Mouse (Mus musculus) hindbrain, embryonic 11.5 days (tissue): ENCODE data around the gene Pxn. TPM values are rescaled to one million over a fixed set of nuclear protein-coding genes. Genes with fewer than 3 reads are reported as not detected.

Source experiments
- ATAC-seq: fragments of 200-750 bp; cut with Nextera tagmentation; 2 replicates; pipeline ENCODE4 v1.8.0; 2017; ENCODE audit warnings: mild to moderate bottlenecking, moderate TSS enrichment, moderate library complexity; ENCODE audit not compliant: low FRiP score
- DNase-seq: peaks from one replicate; pipeline ENCODE4 v3.0.0-alpha.2; 2015; ENCODE audit warnings: low spot score
- H3K27ac ChIP-seq: fragments of 300-500 bp; sonication (generic); 2 replicates; pipeline ENCODE4 v1.5.1; 2014; ENCODE audit warnings: mild to moderate bottlenecking, low read depth, low read length
- H3K27me3 ChIP-seq: fragments of 300-500 bp; sonication (generic); 2 replicates; pipeline ENCODE4 v1.6.1; 2014; ENCODE audit warnings: mild to moderate bottlenecking, low read length, moderate library complexity, mixed read lengths; ENCODE audit not compliant: control insufficient read depth, insufficient read depth
- H3K36me3 ChIP-seq: fragments of 300-500 bp; sonication (generic); 2 replicates; pipeline ENCODE4 v1.6.1; 2014; ENCODE audit warnings: mild to moderate bottlenecking, low read length, moderate library complexity, mixed read lengths; ENCODE audit not compliant: control insufficient read depth, insufficient read depth
- H3K4me1 ChIP-seq: fragments of 300-500 bp; sonication (generic); replicated peaks from 2 replicates; pipeline ENCODE4 v1.6.1; 2014; ENCODE audit warnings: low read length, mixed read lengths; ENCODE audit not compliant: control insufficient read depth, insufficient read depth
- H3K4me2 ChIP-seq: fragments of 300-500 bp; sonication (generic); replicated peaks from 2 replicates; pipeline ENCODE4 v1.6.1; 2014; ENCODE audit warnings: mild to moderate bottlenecking, low read depth, low read length
- H3K4me3 ChIP-seq: fragments of 300-500 bp; sonication (generic); 2 replicates; pipeline ENCODE4 v1.5.1; 2014; ENCODE audit warnings: low read depth, low read length
- H3K9ac ChIP-seq: fragments of 300-500 bp; sonication (generic); 2 replicates; pipeline ENCODE4 v1.6.1; 2014; ENCODE audit warnings: low read depth, low read length
- H3K9me3 ChIP-seq: fragments of 300-500 bp; sonication (generic); 2 replicates; pipeline ENCODE4 v1.6.1; 2016; ENCODE audit warnings: low read length; ENCODE audit not compliant: control insufficient read depth
- WGBS: fragments of 180-500 bp; shearing (Covaris S2); extraction: QIAGEN DNeasy Blood & Tissue Kit; methylation state at CpG from one replicate; pipeline ENCODE4 v1.1.7; 2014; 5-methylcytosine and 5-hydroxymethylcytosine counted together
- polyA plus RNA-seq: library from polyadenylated mRNA; unstranded; fragments of >200 nt; fragmentation: Nextera tagmentation; extraction: Ambion mirVana; gene quantifications from 2 replicates; pipeline ENCODE4 v1.2.1, GENCODE M21; 2014

The Pxn gene
- polyA plus RNA-seq, 1 experiment from 2014 or later, result 10.1 TPM

DNA sequence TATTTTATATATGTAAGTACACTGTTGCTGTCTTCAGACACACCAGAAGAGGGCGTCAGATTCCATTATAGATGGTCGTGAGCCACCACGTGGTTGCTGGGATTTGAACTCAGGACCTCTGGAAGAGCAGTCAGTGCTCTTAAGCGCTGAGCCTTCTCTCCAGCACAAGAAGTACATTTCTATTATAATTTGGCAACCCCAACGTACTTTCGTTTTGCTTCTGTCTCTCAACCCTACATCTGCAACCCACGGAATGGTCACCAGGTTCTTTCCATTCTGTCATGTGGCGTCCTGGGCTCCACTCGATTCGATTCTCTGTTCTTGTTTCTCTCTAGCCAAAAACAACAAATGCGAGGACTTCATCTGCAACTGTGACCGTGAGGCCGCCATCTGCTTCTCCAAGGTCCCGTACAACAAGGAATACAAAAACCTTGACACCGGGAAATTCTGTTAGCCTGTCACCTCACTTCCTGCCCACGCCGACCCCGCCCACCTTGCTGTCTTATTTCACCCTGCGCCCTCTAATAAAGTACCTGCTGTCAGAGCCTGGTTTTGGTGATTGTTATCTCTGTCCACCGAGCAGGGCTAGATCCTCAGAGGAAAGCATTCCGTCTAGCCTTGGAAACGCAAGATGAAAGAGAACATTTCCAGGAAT, 32.2 kb upstream of the Pxn start:
- Histone ChIP-seq H3K27me3 (no peaks in the 10 kb centered on the region; the same call in 1 of the 2 replicates), H3K4me1 (no peaks in the 10 kb centered on the region; the same call in 1 of the 2 replicates), H3K4me2 (no peak overlapping the region), H3K4me3 (no peak overlapping the region), H3K27ac (no peak overlapping the region), H3K9ac (no peak overlapping the region), H3K36me3 (no peaks in the 10 kb centered on the region), H3K9me3 (no peaks in the 10 kb centered on the region)
- 76% methylated on average over 22 of the region's 22 CpGs for WGBS
- ATAC-seq (no peak), DNase-seq (no peak)

DNA sequence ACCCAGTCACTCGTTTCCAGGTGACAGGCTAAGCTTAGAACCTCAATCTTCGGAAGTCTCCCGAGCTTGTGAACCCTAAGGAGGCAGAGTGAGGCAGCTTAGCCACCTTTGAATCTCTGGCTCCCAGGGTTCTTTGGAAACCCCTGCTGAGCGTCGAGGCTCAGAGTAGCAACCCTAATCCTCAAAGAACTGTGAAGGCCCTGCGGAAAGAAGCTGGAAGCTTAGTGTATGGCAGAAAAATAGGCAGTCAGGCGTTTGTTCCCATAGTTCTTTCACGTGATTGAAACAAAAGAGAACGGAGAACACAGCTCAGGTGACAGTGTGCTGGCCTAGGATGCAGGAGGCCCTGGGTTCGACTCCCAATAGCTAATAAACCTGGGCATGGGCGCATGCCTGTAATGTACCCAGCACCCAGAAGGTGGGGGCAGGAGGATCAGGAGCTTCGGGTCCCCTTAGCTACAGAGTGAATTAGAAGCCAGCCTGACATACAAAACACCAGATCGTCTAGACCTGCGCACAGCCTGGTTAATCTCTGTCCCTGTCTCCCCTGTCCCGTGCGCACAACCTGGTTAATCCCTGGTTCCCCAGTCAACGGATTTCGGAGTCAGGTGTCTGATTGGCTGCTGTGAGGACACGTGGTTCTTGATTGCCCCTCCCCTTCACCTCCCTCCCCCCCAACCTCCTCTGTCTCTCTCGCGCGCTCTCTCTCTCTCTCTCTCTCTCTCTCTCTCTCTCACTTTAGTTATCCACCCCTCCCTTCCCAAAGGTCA, 31.0 kb upstream of the Pxn start:
- WGBS, result 11% methylated on average over 22 of the region's 22 CpGs
- no peaks in the 10 kb centered on the region for H3K36me3 ChIP-seq
- DNase-seq, result peak; percentile 67
- H3K9ac ChIP-seq, result peak overlapping the region; percentile 53; the same call in 1 of the 2 replicates
- no peak overlapping the region for H3K27ac ChIP-seq
- no peaks in the 10 kb centered on the region; the same call in none of the 2 replicates for H3K4me1 ChIP-seq
- ATAC-seq, result peak; percentile 56; the same call in 1 of the 2 replicates
- H3K4me2 ChIP-seq, result peak overlapping the region; percentile 37
- peaks cover 5% of the 10 kb centered on the region for H3K27me3 ChIP-seq
- H3K4me3 ChIP-seq, result peak overlapping the region; percentile 21
- H3K9me3 ChIP-seq, result no peaks in the 10 kb centered on the region

DNA sequence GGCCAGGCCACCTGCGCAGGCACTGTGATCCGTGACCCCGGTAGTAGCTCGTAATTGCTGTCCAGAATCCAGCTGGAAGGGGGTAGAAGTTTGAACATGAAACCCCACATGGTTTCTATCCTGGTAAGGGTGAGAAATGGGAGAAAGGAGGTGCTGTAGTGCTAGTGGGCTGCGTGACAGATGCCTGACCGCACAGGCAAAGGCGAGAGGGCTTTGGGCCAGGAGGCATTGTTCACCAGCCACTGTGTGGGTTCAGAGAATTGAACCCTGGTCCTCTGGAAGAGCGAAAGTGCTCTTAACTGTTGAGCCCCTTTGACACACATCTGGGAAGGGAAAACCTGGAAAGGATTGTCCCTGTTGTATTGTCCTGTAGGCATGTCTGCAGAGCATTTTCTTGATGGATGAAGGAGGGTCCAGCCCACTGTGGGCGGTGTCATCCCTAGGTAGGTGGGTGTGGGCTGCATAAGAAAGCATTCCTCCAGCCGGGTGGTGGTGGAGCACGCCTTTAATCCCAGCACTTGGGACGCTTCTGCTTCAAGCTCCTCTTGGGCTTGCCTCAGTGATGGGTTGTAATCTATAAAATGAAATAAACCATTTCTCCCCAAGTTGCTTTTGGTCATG, 30.3 kb upstream of the Pxn start:
- Histone ChIP-seq H3K9me3 (no peaks in the 10 kb centered on the region), H3K36me3 (no peaks in the 10 kb centered on the region), H3K27ac (no peak overlapping the region), H3K4me2 (peak overlapping the region; percentile 37), H3K4me1 (no peaks in the 10 kb centered on the region; the same call in none of the 2 replicates), H3K9ac (peak overlapping the region; percentile 17; the same call in 1 of the 2 replicates), H3K4me3 (peak overlapping the region; percentile 17; the same call in 1 of the 2 replicates), H3K27me3 (peaks cover 10% of the 10 kb centered on the region)
- DNase-seq, result no peak
- WGBS, result 26% methylated on average over 12 of the region's 12 CpGs
- ATAC-seq, result peak; percentile 25; the same call in 1 of the 2 replicates

DNA sequence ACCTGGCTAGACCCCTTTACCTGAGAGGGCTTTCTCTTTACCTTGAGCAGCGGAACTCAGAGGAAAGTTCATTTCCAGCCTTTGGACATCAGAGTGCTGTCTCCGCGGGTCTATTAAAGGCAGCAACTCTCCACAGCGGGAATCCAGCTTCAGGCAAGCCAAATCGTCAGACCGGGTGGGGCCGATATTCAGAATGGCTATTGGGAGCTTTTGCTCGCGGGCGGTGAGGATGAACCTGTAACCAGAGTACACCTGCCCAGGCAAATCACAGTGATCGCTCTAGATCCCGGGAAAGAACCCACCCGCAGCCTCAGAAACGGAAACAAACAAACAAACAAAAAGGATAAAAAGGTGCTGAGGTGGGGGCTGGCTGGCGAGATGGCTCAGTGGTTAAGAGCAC, 26.9 kb upstream of the Pxn start:
- H3K36me3 ChIP-seq, result no peaks in the 10 kb centered on the region
- ATAC-seq, result no peak
- H3K27me3 ChIP-seq, result peaks cover 19% of the 10 kb centered on the region
- no peak overlapping the region for H3K4me2 ChIP-seq
- no peak overlapping the region for H3K4me3 ChIP-seq
- 33% methylated on average over 15 of the region's 15 CpGs for WGBS
- H3K27ac ChIP-seq, result no peak overlapping the region
- H3K4me1 ChIP-seq, result peaks cover 3% of the 10 kb centered on the region
- no peaks in the 10 kb centered on the region for H3K9me3 ChIP-seq
- H3K9ac ChIP-seq, result no peak overlapping the region
- DNase-seq, result no peak

DNA sequence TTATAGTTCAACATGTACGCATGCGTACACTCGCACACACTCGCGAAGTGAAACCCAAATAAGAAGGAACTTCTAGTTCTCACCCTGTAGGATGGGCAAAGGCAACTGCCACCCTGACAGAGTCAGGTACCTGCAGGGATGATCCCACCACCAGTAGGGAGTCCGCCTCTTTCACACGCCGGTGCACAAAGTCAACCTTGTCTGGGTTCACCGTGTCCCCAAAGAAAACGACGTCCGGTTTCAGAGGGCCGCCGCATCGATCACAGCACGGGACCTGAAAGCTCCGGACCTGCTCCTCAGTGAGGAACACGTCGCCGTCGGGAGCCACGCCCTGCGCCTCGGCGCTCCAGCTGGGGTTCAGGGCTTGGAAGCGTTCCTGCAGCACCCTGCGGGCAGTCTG, 26.4 kb upstream of the Pxn start:
- no peaks in the 10 kb centered on the region for H3K36me3 ChIP-seq
- ATAC-seq (no peak), DNase-seq (no peak)
- H3K4me1 ChIP-seq, result peaks cover 3% of the 10 kb centered on the region
- no peaks in the 10 kb centered on the region for H3K9me3 ChIP-seq
- peak overlapping the region; percentile 26 for H3K4me2 ChIP-seq
- 0 out of 2 replicates have a peak overlapping the region, but pooled peaks have one; percentile 8 for H3K4me3 ChIP-seq
- no peak overlapping the region for H3K27ac ChIP-seq
- H3K9ac ChIP-seq, result 0 out of 2 replicates have a peak overlapping the region, but pooled peaks have one; percentile 7
- WGBS, result 12% methylated on average over 27 of the region's 27 CpGs
- peaks cover 19% of the 10 kb centered on the region for H3K27me3 ChIP-seq

DNA sequence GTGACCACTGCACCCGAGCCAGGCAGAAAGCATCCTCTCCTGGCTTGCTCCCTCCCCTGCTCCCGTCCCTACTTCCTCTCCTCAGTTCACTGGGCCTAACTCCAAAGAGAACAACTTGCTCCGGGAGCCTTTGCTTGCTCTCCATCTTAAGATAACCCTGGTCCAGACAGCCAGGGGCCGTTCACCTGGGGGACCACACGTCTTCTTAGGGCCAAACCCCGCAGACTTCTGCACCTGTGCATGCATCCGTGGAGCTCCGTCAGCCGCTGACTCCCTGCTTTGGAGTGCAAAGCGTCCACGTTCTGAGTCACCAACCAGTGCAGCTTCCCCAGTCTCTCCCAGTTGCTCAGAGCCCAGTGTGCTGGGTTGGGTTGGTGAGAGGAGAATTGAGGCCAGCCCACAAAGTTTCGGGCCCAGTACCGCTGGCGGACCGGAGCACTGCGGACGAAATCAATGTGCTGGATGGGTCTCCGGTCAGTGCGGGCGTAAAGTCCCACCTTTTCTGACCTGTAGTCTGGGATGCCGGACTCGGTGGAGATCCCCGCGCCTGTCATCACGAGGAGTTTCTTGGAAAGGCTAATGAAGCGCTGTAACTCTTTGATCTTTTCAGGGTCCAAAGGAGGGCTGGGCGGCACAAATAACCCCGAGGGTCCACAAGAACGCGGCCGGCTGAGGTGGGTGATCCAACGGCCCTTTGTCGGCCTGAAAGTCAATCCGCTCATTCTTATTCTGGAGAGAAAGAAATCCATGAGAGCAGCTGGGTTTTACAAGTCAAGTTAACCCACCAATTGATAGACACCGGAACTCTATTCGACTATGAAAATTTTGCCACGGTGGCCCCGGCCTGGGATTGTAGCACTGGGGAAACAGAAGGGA, 23.8 kb upstream of the Pxn start:
- H3K4me2 ChIP-seq, result peak overlapping the region; percentile 28
- H3K9ac ChIP-seq, result 0 out of 2 replicates have a peak overlapping the region, but pooled peaks have one; percentile 5
- 0 out of 2 replicates have a peak overlapping the region, but pooled peaks have one; percentile 0 for H3K4me3 ChIP-seq
- peaks cover 3% of the 10 kb centered on the region for H3K4me1 ChIP-seq
- no peaks in the 10 kb centered on the region for H3K9me3 ChIP-seq
- H3K27me3 ChIP-seq, result peaks cover 19% of the 10 kb centered on the region
- no peaks in the 10 kb centered on the region for H3K36me3 ChIP-seq
- WGBS, result 19% methylated on average over 38 of the region's 38 CpGs
- no peak for ATAC-seq
- no peak for DNase-seq
- no peak overlapping the region for H3K27ac ChIP-seq

DNA sequence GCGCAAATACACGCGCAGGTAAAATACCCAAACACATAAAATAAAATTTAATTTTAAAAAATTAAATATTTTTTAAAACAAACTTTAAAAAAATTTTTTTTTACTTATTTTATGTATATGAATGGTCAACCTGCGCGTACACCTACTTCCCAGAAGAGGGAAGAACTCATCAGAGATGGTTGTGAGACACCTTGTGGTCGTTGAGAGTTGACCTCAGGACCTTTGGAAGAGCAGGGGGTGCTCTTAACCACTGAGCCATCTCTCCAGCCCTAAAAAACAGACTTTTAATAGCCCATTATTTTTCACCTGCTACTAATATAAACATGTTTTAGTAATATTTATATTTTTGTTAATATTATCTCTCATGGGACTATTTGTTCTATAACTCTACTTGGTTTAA, 23.1 kb upstream of the Pxn start:
- 24% methylated on average over 6 of the region's 6 CpGs for WGBS
- ATAC-seq, result no peak
- no peak overlapping the region for H3K27ac ChIP-seq
- H3K9ac ChIP-seq, result no peak overlapping the region
- peaks cover 19% of the 10 kb centered on the region for H3K27me3 ChIP-seq
- H3K36me3 ChIP-seq, result no peaks in the 10 kb centered on the region
- H3K4me1 ChIP-seq, result peaks cover 3% of the 10 kb centered on the region
- H3K4me3 ChIP-seq, result no peak overlapping the region
- no peaks in the 10 kb centered on the region for H3K9me3 ChIP-seq
- DNase-seq, result no peak
- no peak overlapping the region for H3K4me2 ChIP-seq
